Mouse (Mus musculus): ENCODE measurements around the gene Neurl1a. TPM values are rescaled to one million over a fixed set of nuclear protein-coding genes. Genes with fewer than 3 reads are reported as not detected.

The Neurl1a gene
- polyA plus RNA-seq, 1 experiment from 2014 or later, result 15.3 TPM

GRCm38 (mm10) chr19:47161669-47162068 lies 17.0 kb upstream of the Neurl1a start:
- ATAC-seq, result no peak
- H3K36me3 ChIP-seq (ENCODE audit: control insufficient read depth, insufficient read depth, low read length), result no peaks in the 10 kb centered on the region
- H3K27me3 ChIP-seq (ENCODE audit: control insufficient read depth, insufficient read depth, low read depth, low read length), result no peaks in the 10 kb centered on the region
- no peaks in the 10 kb centered on the region for H3K4me1 ChIP-seq (ENCODE audit: control insufficient read depth, insufficient read depth, low read length)
- H3K27ac ChIP-seq (ENCODE audit: low read length), result no peak overlapping the region
- WGBS, result 47% methylated on average over 2 of the region's 4 CpGs
- H3K4me2 ChIP-seq (ENCODE audit: low read length), result no peak overlapping the region
- H3K9ac ChIP-seq (ENCODE audit: low read depth, low read length), result no peak overlapping the region
- no peaks in the 10 kb centered on the region for H3K9me3 ChIP-seq (replicated peaks; ENCODE audit: control insufficient read depth, low read length, poor library complexity, severe bottlenecking)
- H3K4me3 ChIP-seq (ENCODE audit: low read depth, low read length), result no peak overlapping the region

DNA sequence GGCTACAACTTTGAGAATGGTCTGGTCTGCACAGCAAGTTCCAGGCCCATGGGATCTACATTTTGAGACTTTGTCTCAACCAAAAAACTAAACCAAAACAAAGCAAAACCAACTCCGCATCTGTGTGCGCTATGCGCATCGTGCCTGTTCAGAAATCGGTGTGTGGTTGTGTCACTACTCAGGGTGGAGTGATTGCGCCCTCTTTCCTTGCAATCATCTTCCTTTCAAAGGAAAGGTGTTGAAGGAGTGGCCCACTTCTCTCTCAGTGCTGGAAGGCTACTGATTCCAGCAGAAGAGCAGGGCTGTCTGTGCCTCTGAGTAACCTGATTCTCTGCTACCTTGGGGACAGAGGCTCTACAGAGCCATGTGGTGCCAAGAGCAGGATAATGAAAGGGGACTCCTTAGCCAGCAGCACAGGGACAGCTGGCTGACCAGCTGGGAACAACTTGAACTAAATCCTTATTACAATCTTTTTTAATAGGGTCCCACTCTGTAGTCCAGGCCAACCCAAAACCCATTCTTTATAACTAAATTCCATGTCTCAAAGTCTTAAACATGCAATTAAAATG lies 15.4 kb upstream of the Neurl1a start:
- Histone ChIP-seq H3K36me3 (ENCODE audit: control insufficient read depth, insufficient read depth, low read length) (no peaks in the 10 kb centered on the region), H3K4me2 (ENCODE audit: low read length) (no peak overlapping the region), H3K9ac (ENCODE audit: low read depth, low read length) (no peak overlapping the region), H3K27me3 (ENCODE audit: control insufficient read depth, insufficient read depth, low read depth, low read length) (no peaks in the 10 kb centered on the region), H3K4me1 (ENCODE audit: control insufficient read depth, insufficient read depth, low read length) (no peaks in the 10 kb centered on the region), H3K9me3 (replicated peaks; ENCODE audit: control insufficient read depth, low read length, poor library complexity, severe bottlenecking) (no peaks in the 10 kb centered on the region), H3K27ac (ENCODE audit: low read length) (no peak overlapping the region), H3K4me3 (ENCODE audit: low read depth, low read length) (no peak overlapping the region)
- ATAC-seq, result no peak
- 94% methylated on average over 6 of the region's 6 CpGs for WGBS

DNA sequence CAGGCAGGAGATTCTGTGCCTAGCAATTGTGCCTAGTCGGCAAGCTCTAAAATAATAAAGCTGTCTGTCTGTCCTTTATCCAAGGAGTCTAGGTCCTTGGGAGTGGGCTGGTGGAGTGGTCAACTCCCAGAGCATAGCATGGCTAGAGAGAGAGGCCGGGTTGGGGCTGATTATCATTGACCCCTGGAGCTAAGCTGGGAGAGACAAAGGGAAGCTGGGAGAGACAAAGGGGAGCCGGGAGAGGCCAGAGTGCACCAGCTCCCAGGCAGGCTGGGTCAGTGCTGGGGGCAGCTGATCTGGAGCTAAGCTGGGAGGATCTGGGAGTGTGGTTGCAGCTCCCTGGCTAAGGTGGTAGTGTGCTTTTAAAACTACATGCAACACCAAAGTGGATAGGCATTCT lies 11.9 kb upstream of the Neurl1a start:
- no peak overlapping the region for H3K4me2 ChIP-seq (ENCODE audit: low read length)
- H3K4me1 ChIP-seq (ENCODE audit: control insufficient read depth, insufficient read depth, low read length), result no peaks in the 10 kb centered on the region
- no peak overlapping the region for H3K9ac ChIP-seq (ENCODE audit: low read depth, low read length)
- ATAC-seq, result no peak
- no peak overlapping the region for H3K4me3 ChIP-seq (ENCODE audit: low read depth, low read length)
- no peak overlapping the region for H3K27ac ChIP-seq (ENCODE audit: low read length)
- H3K27me3 ChIP-seq (ENCODE audit: control insufficient read depth, insufficient read depth, low read depth, low read length), result no peaks in the 10 kb centered on the region
- no peaks in the 10 kb centered on the region for H3K9me3 ChIP-seq (replicated peaks; ENCODE audit: control insufficient read depth, low read length, poor library complexity, severe bottlenecking)
- WGBS, result 5% methylated on average over 3 of the region's 3 CpGs
- no peaks in the 10 kb centered on the region for H3K36me3 ChIP-seq (ENCODE audit: control insufficient read depth, insufficient read depth, low read length)

DNA sequence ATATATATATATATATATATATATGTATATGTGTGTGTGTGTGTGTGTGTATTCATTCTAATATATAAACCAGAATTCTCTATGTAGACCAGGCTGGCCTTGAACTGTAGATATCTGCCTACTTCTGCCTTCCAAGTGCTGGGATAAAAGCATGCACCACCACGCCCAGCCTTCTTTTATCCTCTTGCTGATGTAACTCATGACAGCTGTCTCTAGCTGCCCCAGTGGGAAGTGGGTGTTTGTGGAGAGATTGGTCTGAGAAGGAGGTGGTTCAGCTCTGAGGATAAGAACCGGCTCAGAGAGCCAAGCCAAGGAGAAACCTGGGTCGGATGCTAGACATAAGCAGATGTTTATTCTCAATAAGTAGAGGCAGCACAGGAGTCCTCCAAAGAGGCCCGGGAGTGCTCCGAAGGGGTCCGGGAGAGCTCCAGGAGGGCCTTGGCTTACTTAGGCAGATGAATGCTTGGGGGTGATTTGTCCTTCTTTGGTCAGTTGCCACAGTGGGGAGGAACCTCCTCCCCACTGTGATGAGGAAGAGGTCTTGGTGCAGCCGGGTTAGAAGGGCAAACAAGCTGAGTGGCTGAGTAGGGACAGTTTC lies 10.9 kb upstream of the Neurl1a start:
- ATAC-seq, result no peak
- Histone ChIP-seq H3K4me1 (ENCODE audit: control insufficient read depth, insufficient read depth, low read length) (no peaks in the 10 kb centered on the region), H3K27me3 (ENCODE audit: control insufficient read depth, insufficient read depth, low read depth, low read length) (no peaks in the 10 kb centered on the region), H3K9ac (ENCODE audit: low read depth, low read length) (no peak overlapping the region), H3K4me2 (ENCODE audit: low read length) (no peak overlapping the region; the same call in 1 of the 2 replicates), H3K9me3 (replicated peaks; ENCODE audit: control insufficient read depth, low read length, poor library complexity, severe bottlenecking) (no peaks in the 10 kb centered on the region), H3K4me3 (ENCODE audit: low read depth, low read length) (no peak overlapping the region), H3K27ac (ENCODE audit: low read length) (no peak overlapping the region), H3K36me3 (ENCODE audit: control insufficient read depth, insufficient read depth, low read length) (no peaks in the 10 kb centered on the region)
- 44% methylated on average over 7 of the region's 7 CpGs for WGBS

GRCm38 (mm10) chr19:47168223-47168622 lies 10.4 kb upstream of the Neurl1a start:
- WGBS, result 7% methylated on average over 13 of the region's 13 CpGs
- no peaks in the 10 kb centered on the region for H3K4me1 ChIP-seq (ENCODE audit: control insufficient read depth, insufficient read depth, low read length)
- peak overlapping the region; percentile 30 for H3K4me2 ChIP-seq (ENCODE audit: low read length)
- no peak overlapping the region for H3K4me3 ChIP-seq (ENCODE audit: low read depth, low read length)
- H3K27ac ChIP-seq (ENCODE audit: low read length), result no peak overlapping the region
- no peaks in the 10 kb centered on the region for H3K9me3 ChIP-seq (replicated peaks; ENCODE audit: control insufficient read depth, low read length, poor library complexity, severe bottlenecking)
- no peak for ATAC-seq
- H3K27me3 ChIP-seq (ENCODE audit: control insufficient read depth, insufficient read depth, low read depth, low read length), result no peaks in the 10 kb centered on the region
- H3K9ac ChIP-seq (ENCODE audit: low read depth, low read length), result no peak overlapping the region
- no peaks in the 10 kb centered on the region for H3K36me3 ChIP-seq (ENCODE audit: control insufficient read depth, insufficient read depth, low read length)

- H3K36me3 ChIP-seq (ENCODE audit: control insufficient read depth, insufficient read depth, low read length), result no peaks in the 10 kb centered on the region
- H3K4me3 ChIP-seq (ENCODE audit: low read depth, low read length), result no peak overlapping the region
- H3K4me2 ChIP-seq (ENCODE audit: low read length), result peak overlapping the region; percentile 30; the same call in 1 of the 2 replicates
- no peaks in the 10 kb centered on the region for H3K9me3 ChIP-seq (replicated peaks; ENCODE audit: control insufficient read depth, low read length, poor library complexity, severe bottlenecking)
- WGBS, result 26% methylated on average over 11 of the region's 11 CpGs
- no peak overlapping the region for H3K27ac ChIP-seq (ENCODE audit: low read length)
- 0 out of 2 replicates have a peak, but pooled peaks have one; percentile 14 for ATAC-seq
- H3K9ac ChIP-seq (ENCODE audit: low read depth, low read length), result no peak overlapping the region
- H3K4me1 ChIP-seq (ENCODE audit: control insufficient read depth, insufficient read depth, low read length), result no peaks in the 10 kb centered on the region
- no peaks in the 10 kb centered on the region for H3K27me3 ChIP-seq (ENCODE audit: control insufficient read depth, insufficient read depth, low read depth, low read length)
Measured at GRCm38 (mm10) chr19:47168793-47169412, 9.7 kb upstream of the Neurl1a start.

- WGBS, result 64% methylated on average over 3 of the region's 3 CpGs
- Histone ChIP-seq H3K9ac (ENCODE audit: low read depth, low read length) (no peak overlapping the region), H3K4me2 (ENCODE audit: low read length) (no peak overlapping the region), H3K4me1 (ENCODE audit: control insufficient read depth, insufficient read depth, low read length) (no peaks in the 10 kb centered on the region), H3K27ac (ENCODE audit: low read length) (no peak overlapping the region), H3K4me3 (ENCODE audit: low read depth, low read length) (no peak overlapping the region), H3K36me3 (ENCODE audit: control insufficient read depth, insufficient read depth, low read length) (no peaks in the 10 kb centered on the region), H3K27me3 (ENCODE audit: control insufficient read depth, insufficient read depth, low read depth, low read length) (no peaks in the 10 kb centered on the region), H3K9me3 (replicated peaks; ENCODE audit: control insufficient read depth, low read length, poor library complexity, severe bottlenecking) (no peaks in the 10 kb centered on the region)
- ATAC-seq, result no peak
Measured at GRCm38 (mm10) chr19:47174515-47174914, 4.1 kb upstream of the Neurl1a start.

DNA sequence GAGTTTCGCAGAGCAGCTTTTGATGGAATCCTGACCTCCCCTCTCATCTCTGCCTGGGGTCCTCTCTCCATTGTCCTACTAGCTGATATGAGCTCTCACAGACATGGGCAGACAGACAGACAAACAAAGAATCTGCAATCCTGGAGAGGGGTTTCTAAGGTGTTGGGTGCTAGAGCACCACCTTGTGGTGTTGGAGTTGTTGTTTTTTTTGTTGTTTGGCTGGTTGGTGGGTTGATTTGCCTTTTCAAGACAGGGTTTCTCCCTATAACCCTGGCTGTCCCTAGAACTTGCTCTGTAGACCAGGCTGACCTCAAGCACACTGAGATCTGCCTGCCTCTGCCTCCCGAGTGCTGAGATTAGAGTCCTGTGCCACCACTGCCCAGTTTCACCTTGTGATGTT lies 3.1 kb upstream of the Neurl1a start:
- ATAC-seq, result no peak
- Histone ChIP-seq H3K4me3 (ENCODE audit: low read depth, low read length) (no peak overlapping the region), H3K9ac (ENCODE audit: low read depth, low read length) (no peak overlapping the region), H3K4me2 (ENCODE audit: low read length) (no peak overlapping the region), H3K36me3 (ENCODE audit: control insufficient read depth, insufficient read depth, low read length) (no peaks in the 10 kb centered on the region), H3K27me3 (ENCODE audit: control insufficient read depth, insufficient read depth, low read depth, low read length) (no peaks in the 10 kb centered on the region), H3K27ac (ENCODE audit: low read length) (no peak overlapping the region), H3K4me1 (ENCODE audit: control insufficient read depth, insufficient read depth, low read length) (peaks cover 5% of the 10 kb centered on the region), H3K9me3 (replicated peaks; ENCODE audit: control insufficient read depth, low read length, poor library complexity, severe bottlenecking) (no peaks in the 10 kb centered on the region)
- 71% methylated on average over 2 of the region's 2 CpGs for WGBS

DNA sequence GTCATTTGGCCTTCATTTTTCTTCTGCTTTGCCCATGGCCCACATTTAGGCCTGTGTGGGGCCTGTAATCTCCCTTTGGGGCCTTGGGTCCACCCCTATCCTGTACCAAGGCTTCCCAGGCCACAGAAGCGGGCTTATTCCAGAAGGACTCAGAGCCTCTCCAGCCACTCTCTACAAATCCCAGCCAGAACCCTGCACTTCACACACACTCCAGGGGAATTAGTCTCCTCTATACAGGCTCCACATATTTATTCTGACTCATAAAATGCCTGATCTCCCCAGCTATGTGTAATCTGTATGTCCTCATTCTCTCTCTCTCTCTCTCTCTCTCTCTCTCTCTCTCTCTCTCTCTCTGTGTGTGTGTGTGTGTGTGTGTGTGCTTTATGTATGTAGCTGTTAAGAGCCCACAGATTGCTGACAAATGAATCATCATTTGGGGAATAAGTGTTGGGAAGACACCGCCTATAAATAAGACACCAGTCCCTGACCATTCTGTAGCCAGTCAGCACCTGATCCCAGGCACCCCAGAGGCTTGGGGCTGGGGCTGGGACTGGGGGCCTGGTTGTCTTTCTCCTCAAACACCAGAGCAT lies 1.6 kb upstream of the Neurl1a start:
- no peak overlapping the region for H3K27ac ChIP-seq (ENCODE audit: low read length)
- no peaks in the 10 kb centered on the region for H3K36me3 ChIP-seq (ENCODE audit: control insufficient read depth, insufficient read depth, low read length)
- no peak for ATAC-seq
- H3K9ac ChIP-seq (ENCODE audit: low read depth, low read length), result no peak overlapping the region
- WGBS, result 64% methylated on average over 2 of the region's 2 CpGs
- no peak overlapping the region for H3K4me2 ChIP-seq (ENCODE audit: low read length)
- 0 out of 2 replicates have a peak, but pooled peaks cover 4% of the 10 kb centered on the region for H3K27me3 ChIP-seq (ENCODE audit: control insufficient read depth, insufficient read depth, low read depth, low read length)
- H3K4me3 ChIP-seq (ENCODE audit: low read depth, low read length), result no peak overlapping the region
- peaks cover 1% of the 10 kb centered on the region; the same call in 1 of the 2 replicates for H3K9me3 ChIP-seq (replicated peaks; ENCODE audit: control insufficient read depth, low read length, poor library complexity, severe bottlenecking)
- peaks cover 11% of the 10 kb centered on the region for H3K4me1 ChIP-seq (ENCODE audit: control insufficient read depth, insufficient read depth, low read length)

All from midbrain, embryonic 16.5 days (tissue).